9 mouse cellular contexts compared by ENCODE assay signal in the genomic region with DNA sequence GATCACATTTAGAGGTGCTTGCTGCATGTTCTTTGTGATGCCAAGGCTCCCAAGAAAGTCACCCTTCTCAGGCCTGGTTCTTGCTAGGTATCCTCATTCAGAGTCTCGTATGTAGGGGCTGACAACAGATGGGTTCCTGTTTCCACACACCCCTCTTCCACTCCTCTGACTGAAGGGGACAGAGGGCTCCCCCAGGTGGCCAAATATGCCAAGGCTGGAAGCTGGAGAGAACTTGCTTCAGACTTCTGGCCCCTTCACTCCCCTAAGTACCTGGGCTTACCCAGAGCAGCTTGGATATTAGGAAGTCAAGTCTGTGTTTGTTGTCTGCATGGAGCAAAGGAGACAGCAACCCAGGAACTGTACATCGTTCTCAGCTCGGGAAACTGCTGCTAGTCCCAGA. TPM values are rescaled to one million over a fixed set of nuclear protein-coding genes. Genes with fewer than 3 reads are reported as not detected.
DNase-seq lines count a peak whose midpoint lies in the region; ATAC-seq lines count a peak whose summit lies in the region.
"Had no signal": no experiment of that assay in that cellular context is flagged by ENCODE, and none has a peak within 500 bp of the region (broad histone marks: within the 10 kb centered on the region; RNA-seq: fewer than 3 reads in every experiment).

No protein-coding gene starts in this region.

- H3K27ac ChIP-seq in kidney, embryonic 16.5 days (ENCODE audit: low read length), result peak overlapping the region; percentile 16; the same call in 1 of the 2 replicates

- peaks cover 66% of the 10 kb centered on the region for H3K4me1 ChIP-seq in kidney, embryonic 16.5 days (ENCODE audit: insufficient read depth, low read length)

- H3K9me3 ChIP-seq in kidney, embryonic 16.5 days (ENCODE audit: low read length), result no peaks in the 10 kb centered on the region

- no peak for ATAC-seq in kidney, embryonic 16.5 days (ENCODE audit: low FRiP score, low TSS enrichment)
- ATAC-seq in megakaryocyte progenitor cell, adult 5-6 weeks (replicated peaks; ENCODE audit: poor library complexity), result peak; percentile 24; the same call in 1 of the 2 replicates
- ATAC-seq: Patski had no signal

- peak overlapping the region; percentile 46; the same call in 1 of the 2 replicates for H3K9ac ChIP-seq in kidney, embryonic 16.5 days (replicated peaks; ENCODE audit: low read length)

- no peak overlapping the region for H3K4me2 ChIP-seq in kidney, embryonic 16.5 days (replicated peaks; ENCODE audit: low read depth, low read length)

- no peaks in the 10 kb centered on the region for H3K36me3 ChIP-seq in kidney, embryonic 16.5 days (ENCODE audit: insufficient read depth, low read length)

- peak; percentile 55 for DNase-seq in cerebellum, adult 8-10 months
- no peak for DNase-seq in cerebellum, adult 11 months
- DNase-seq in urinary bladder, postnatal 36 days (ENCODE audit: low spot score in 2 of 2), result peak; percentile 46 to 58
- DNase-seq in urinary bladder, adult 18-20 months (ENCODE audit: low spot score in 2 of 2), result no peak
- DNase-seq in gastrocnemius, adult 18-20 months (ENCODE audit: low spot score), result peak; percentile 71
- DNase-seq in thymus, adult 18-20 months, result peak; percentile 64 to 73

- no peaks in the 10 kb centered on the region for H3K27me3 ChIP-seq in kidney, embryonic 16.5 days (ENCODE audit: insufficient read depth, low read length)
- H3K27me3 ChIP-seq: Patski had no signal

- H3K4me3 ChIP-seq in kidney, embryonic 16.5 days (ENCODE audit: low read length), result no peak overlapping the region

- WGBS in kidney, embryonic 16.5 days, result 27% methylated on average over 3 of the region's 3 CpGs

RNA-seq across cellular contexts. Expression of a gene that starts 26.6 kb away (rescaled TPM):
- total RNA-seq in gastrocnemius, adult 18-20 months (2021), result 10 to 100 TPM; 64.2 to 99.0 TPM
- polyA plus RNA-seq in kidney, embryonic 16.5 days (2015; fragmentation: Nextera tagmentation; extraction: Ambion mirVana), result 2,279 and 2,662 TPM in 2 replicates
- total RNA-seq in megakaryocyte progenitor cell, adult 5-6 weeks (2015), result 6,310 and 6,455 TPM in 2 replicates
- 6,827 and 7,265 TPM in 2 replicates for total RNA-seq in megakaryocyte progenitor cell, adult 5-6 weeks (2017)

Comparison
In these comparisons a context has a peak if more than half of its experiments do, and no peak if none do; other contexts are left out.
1. DNase-seq: peak in cerebellum, adult 8-10 months (single experiment), urinary bladder, postnatal 36 days (2 of 2), gastrocnemius, adult 18-20 months (single experiment) and thymus, adult 18-20 months (2 of 2); none in cerebellum, adult 11 months (single experiment) and urinary bladder, adult 18-20 months (0 of 2).
2. RNA of a gene that starts 26.6 kb away (total RNA-seq): 6,310 to 7,265 TPM in megakaryocyte progenitor cell, adult 5-6 weeks; 64.2 to 99.0 TPM in gastrocnemius, adult 18-20 months; every median in the first group is over 10 times any median in the second.